In the genomic region with DNA sequence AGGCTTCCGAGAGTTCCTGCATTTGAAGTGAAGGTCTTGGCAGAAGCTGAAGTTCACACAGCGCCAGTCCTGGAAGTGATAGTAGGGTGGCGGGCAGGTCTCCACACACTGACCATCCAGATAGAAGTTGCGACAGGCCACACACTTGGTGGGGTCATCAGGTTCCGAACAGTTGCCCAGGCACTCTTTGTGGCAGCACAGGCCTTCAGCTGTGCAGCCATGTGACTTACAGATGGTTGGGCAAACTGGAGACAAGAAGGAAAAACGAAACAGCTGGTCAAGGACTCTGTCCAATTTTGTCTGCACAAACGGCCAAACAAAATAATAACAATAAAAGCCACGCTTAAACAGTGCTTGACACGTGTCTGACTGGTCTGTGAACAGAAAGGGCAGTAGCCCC, we compare ENCODE assay signal across 11 mouse cellular contexts.
A peak's percentile ranks its signal among the peaks of the same experiment; 100 is the strongest.
DNase-seq lines count a peak whose midpoint lies in the region; ATAC-seq and TF ChIP-seq lines count a peak whose summit lies in the region.
"Had no signal": no experiment of that assay in that cellular context is flagged by ENCODE, and none has a peak within 500 bp of the region (broad histone marks: within the 10 kb centered on the region; RNA-seq: fewer than 3 reads in every experiment).

No protein-coding gene starts in this region.

- H3K9me3 ChIP-seq in hindbrain, postnatal 0 days (ENCODE audit: low read length), result no peaks in the 10 kb centered on the region
- H3K9me3 ChIP-seq in hindbrain, embryonic 13.5 days, result no peaks in the 10 kb centered on the region
- no peaks in the 10 kb centered on the region for H3K9me3 ChIP-seq in midbrain, embryonic 15.5 days
- H3K9me3 ChIP-seq: heart, embryonic 13.5 days had no signal

- 0 out of 2 replicates have a peak, but pooled peaks have one; percentile 28 for ATAC-seq in hindbrain, postnatal 0 days
- ATAC-seq in hindbrain, embryonic 13.5 days (ENCODE audit: low FRiP score), result no peak
- no peak for ATAC-seq in midbrain, embryonic 15.5 days (replicated peaks)

- DNase-seq in hindbrain, postnatal 0 days (ENCODE audit: low spot score), result peak; percentile 37
- peak; percentile 60 for DNase-seq in adrenal gland, postnatal 14 days
- peak; percentile 19 to 22 for DNase-seq in gastrocnemius, adult 8-10 months (ENCODE audit: low spot score in 2 of 2)
- DNase-seq in layer of hippocampus, postnatal 14 days (ENCODE audit: low spot score in 2 of 2), result peak; percentile 27 to 29
- no peak for DNase-seq in embryo, embryonic 10.5 days (ENCODE audit: low spot score)
- no peak for DNase-seq in spleen, postnatal 14 days (ENCODE audit: low spot score in 2 of 2)
- DNase-seq: liver; thymus, adult 2 months had no signal

- no peaks in the 10 kb centered on the region for H3K36me3 ChIP-seq in hindbrain, postnatal 0 days (ENCODE audit: insufficient read depth, low read length)
- H3K36me3 ChIP-seq in hindbrain, embryonic 13.5 days, result peaks cover 34% of the 10 kb centered on the region
- H3K36me3 ChIP-seq in midbrain, embryonic 15.5 days (replicated peaks), result 0 out of 2 replicates have a peak, but pooled peaks cover 7% of the 10 kb centered on the region

- 47% methylated on average over 9 of the region's 9 CpGs for WGBS in hindbrain, postnatal 0 days
- WGBS in hindbrain, embryonic 13.5 days, result 75% methylated on average over 9 of the region's 9 CpGs
- 83% methylated on average over 9 of the region's 9 CpGs for WGBS in midbrain, embryonic 15.5 days

- H3K4me3 ChIP-seq in hindbrain, postnatal 0 days (ENCODE audit: low read length), result no peak overlapping the region
- no peak overlapping the region for H3K4me3 ChIP-seq in hindbrain, embryonic 13.5 days
- H3K4me3 ChIP-seq in midbrain, embryonic 15.5 days, result no peak overlapping the region
- H3K4me3 ChIP-seq: heart, embryonic 13.5 days had no signal

- H3K27me3 ChIP-seq in hindbrain, postnatal 0 days (ENCODE audit: insufficient read depth, low read length), result no peaks in the 10 kb centered on the region
- no peaks in the 10 kb centered on the region for H3K27me3 ChIP-seq in hindbrain, embryonic 13.5 days
- H3K27me3 ChIP-seq in midbrain, embryonic 15.5 days (replicated peaks), result no peaks in the 10 kb centered on the region
- H3K27me3 ChIP-seq: heart, embryonic 13.5 days had no signal

- no peak for TF ChIP-seq CTCF in hindbrain, postnatal 0 days (IDR thresholded peaks at IDR 0.05; ENCODE audit: low read depth)

- no peak overlapping the region for H3K4me2 ChIP-seq in hindbrain, postnatal 0 days (ENCODE audit: low read depth, low read length)
- no peak overlapping the region for H3K4me2 ChIP-seq in hindbrain, embryonic 13.5 days
- no peak overlapping the region for H3K4me2 ChIP-seq in midbrain, embryonic 15.5 days
- H3K4me2 ChIP-seq: heart, embryonic 13.5 days had no signal

- no peak overlapping the region for H3K9ac ChIP-seq in hindbrain, postnatal 0 days (replicated peaks; ENCODE audit: low read length)
- no peak overlapping the region for H3K9ac ChIP-seq in hindbrain, embryonic 13.5 days
- H3K9ac ChIP-seq in midbrain, embryonic 15.5 days, result no peak overlapping the region
- H3K9ac ChIP-seq: heart, embryonic 13.5 days had no signal

- peaks cover 8% of the 10 kb centered on the region; the same call in 1 of the 2 replicates for H3K4me1 ChIP-seq in hindbrain, postnatal 0 days (ENCODE audit: insufficient read depth, low read length)
- H3K4me1 ChIP-seq in hindbrain, embryonic 13.5 days (replicated peaks), result no peaks in the 10 kb centered on the region
- no peaks in the 10 kb centered on the region for H3K4me1 ChIP-seq in midbrain, embryonic 15.5 days

- peak overlapping the region; percentile 26; the same call in 1 of the 2 replicates for H3K27ac ChIP-seq in hindbrain, postnatal 0 days
- no peak overlapping the region for H3K27ac ChIP-seq in hindbrain, embryonic 13.5 days
- H3K27ac ChIP-seq in midbrain, embryonic 15.5 days, result no peak overlapping the region
- H3K27ac ChIP-seq: heart, embryonic 13.5 days had no signal

Comparison
In these comparisons a context has a peak if more than half of its experiments do, and no peak if none do; other contexts are left out.
1. DNase-seq: peak in hindbrain, postnatal 0 days (single experiment), adrenal gland, postnatal 14 days (single experiment), gastrocnemius, adult 8-10 months (2 of 2) and layer of hippocampus, postnatal 14 days (2 of 2); none in embryo, embryonic 10.5 days (single experiment) and spleen, postnatal 14 days (0 of 2).